Mouse (Mus musculus) kidney, postnatal 4 days (tissue): ENCODE results near the gene Smarcc2.
"Not testable (repeated sequence)": the region's sequence is repeated elsewhere in the genome, so short reads cannot be mapped to it uniquely, and the experiment has no call there.

Source experiments
- DNase-seq, 2 experiments: peaks; one replicate each; pipeline ENCODE4 v3.0.0; 2021; ENCODE audit warnings: mixed read lengths in 2 of 2

The Smarcc2 gene

GRCm38 (mm10) chr10:128442718-128443117 lies 16.3 kb upstream of the Smarcc2 start:
- no peak for DNase-seq

DNA sequence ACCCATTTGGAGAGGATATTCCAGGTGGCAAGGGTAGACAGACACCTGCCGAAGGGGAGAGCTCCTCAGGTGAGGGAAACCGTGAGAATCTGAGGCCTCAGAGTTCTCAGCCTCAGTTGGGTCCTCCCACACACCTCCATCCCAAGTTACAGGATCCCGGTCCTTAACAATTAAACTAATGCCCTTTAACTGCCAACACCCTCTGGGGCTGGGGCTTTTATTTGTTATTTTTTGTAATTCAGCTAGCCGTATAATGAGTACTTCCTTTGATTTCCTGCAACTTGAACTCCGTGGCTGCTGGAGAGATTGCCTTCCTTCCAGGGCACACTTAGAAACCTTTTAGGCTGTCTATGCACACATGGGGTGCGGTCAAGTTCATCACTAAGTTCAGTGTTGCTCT lies 14.7 kb upstream of the Smarcc2 start:
- no peak for DNase-seq

DNA sequence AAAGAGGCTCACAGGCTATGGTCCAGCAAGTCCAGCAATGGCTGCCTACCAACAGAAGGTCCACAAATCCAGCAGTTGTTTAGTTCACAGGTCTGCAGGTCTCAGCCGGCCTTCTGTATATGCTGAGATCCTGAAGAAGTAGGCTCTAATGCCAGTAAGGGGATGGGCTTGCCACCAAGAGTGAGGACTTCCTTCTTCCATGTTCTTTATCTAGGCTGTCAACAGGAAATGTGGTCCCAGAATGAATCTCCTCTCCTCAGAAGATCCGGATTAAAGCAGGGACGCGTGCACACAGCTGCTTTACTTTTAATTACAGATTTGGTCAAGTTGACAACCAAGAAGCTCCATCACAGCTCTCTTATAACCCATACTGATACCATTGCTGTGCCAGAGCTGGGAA lies 13.6 kb upstream of the Smarcc2 start:
- DNase-seq = peak in 1 of 2 experiments; percentile 8

- DNase-seq = no peak
Observed at GRCm38 (mm10) chr10:128451014-128451413, 8.0 kb upstream of the Smarcc2 start.

DNA sequence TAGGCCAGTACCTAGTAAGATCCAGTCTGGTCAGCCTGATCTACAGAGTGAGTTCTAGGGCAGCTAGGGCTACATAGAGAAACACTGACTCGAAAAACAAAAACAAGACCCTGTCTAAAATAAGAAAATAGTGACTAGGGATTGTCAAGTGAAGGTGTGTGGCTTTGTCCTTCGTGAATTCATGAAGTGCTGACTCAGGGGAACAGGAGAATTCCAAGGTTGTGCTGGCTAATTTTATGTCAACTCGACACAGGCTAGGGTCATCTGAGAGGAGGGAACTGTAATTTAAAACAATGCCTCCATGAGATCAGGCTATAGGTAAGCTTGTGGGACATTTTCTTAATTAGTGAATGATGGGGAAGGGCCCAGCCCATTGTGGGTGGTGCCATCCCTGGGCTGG lies 4.6 kb upstream of the Smarcc2 start:
- no peak for DNase-seq

- DNase-seq = peak; percentile 77 to 83
Observed at GRCm38 (mm10) chr10:128455280-128455679, 3.8 kb upstream of the Smarcc2 start.

- peak in 1 of 2 experiments; percentile 21 for DNase-seq
Observed at GRCm38 (mm10) chr10:128457676-128458075, 1.4 kb upstream of the Smarcc2 start.

DNA sequence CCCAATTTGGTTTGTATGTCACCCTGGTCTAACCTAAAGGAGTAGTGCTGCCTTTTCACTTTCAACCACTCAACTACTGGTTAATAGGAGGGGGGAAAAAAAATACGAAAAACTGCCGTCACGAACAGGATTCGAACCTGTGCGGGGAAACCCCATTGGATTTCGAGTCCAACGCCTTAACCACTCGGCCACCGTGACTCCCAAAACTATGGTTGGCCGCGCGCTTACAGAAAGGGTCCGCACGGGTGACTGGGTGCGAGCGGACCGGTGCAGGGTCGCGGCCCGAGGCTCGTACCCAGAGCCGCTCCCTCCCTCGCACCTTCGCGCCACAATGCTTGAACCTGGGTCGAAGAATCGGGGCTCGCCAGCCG lies 715 bp upstream of the Smarcc2 start:
- DNase-seq = peak; percentile 94 to 95

- peak in 1 of 2 experiments; percentile 44 for DNase-seq
Observed at GRCm38 (mm10) chr10:128459409-128460269, 591 bp downstream of the Smarcc2 start.

- peak in 1 of 2 experiments; percentile 12 for DNase-seq
Observed at GRCm38 (mm10) chr10:128460270-128460630, 1.2 kb downstream of the Smarcc2 start.

GRCm38 (mm10) chr10:128474366-128474765 lies 15.3 kb downstream of the Smarcc2 start:
- DNase-seq = no peak

DNA sequence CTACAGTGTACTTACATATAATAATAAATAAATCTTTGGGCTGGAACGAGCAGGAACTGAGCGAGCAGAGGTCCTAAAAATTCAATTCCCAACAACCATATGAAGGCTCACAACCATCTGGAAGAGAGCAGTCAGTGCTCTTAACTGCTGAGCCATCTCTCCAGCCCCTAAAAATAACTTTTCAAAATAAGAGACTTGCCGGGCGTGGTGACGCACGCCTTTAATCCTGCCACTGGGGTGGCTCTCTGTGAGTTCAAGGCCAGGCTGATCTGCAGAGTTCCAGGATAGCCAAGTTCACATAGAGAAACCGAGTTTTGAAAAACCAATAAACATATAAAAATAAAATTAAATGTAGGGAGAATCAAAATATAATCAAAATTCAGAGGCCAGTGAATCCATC lies 27.3 kb downstream of the Smarcc2 start:
- no peak for DNase-seq

DNA sequence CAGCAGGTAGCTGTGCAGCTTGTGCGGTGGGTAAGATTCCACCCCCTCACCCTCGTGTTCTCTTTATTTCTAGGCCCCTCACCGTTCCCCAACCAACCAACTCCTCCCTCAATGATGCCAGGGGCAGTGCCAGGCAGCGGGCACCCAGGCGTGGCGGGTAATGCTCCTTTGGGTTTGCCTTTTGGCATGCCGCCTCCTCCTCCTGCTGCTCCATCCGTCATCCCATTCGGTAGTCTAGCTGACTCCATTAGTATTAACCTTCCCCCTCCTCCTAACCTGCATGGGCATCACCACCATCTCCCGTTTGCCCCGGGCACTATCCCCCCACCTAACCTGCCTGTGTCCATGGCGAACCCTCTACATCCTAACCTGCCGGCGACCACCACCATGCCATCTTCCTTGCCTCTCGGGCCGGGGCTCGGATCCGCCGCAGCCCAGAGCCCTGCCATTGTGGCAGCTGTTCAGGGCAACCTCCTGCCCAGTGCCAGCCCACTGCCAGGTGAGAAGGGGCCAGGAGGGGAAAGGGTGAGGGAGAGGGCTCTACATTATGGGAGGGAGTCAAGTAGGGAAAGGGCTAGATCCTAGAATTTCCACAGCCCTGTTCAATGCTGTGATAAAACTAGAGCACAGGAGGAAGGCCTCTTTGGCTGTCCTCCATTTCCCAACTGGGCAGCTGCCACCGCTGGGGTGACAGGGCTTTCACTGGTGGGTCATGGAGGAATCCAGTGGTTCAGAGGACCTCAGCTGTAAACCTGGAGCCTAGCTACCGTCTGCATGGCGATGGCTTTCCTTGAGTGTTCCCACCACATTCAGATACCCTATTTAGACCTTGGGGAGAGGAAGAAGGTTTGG lies 29.0 kb downstream of the Smarcc2 start:
- no peak for DNase-seq

DNA sequence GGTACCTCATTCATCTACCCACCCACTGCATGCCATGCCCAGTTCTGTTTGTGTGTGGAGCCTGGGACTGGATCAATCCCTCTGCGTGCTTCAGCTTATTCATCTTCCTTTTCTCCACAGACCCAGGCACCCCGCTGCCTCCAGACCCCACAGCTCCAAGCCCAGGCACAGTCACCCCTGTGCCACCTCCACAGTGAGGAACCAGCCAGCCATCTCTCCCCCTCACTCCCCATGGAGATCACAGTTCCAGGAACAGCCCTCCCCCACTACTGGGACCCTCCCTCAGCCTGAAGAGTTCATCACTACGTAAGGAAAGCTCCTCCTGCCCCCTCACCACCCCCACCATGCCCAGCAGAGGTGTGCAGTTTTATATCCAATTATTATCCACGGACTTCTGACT lies 29.7 kb downstream of the Smarcc2 start:
- DNase-seq = no peak

GRCm38 (mm10) chr10:128489380-128489779 lies 30.3 kb downstream of the Smarcc2 start:
- DNase-seq = no peak

- no peak for DNase-seq
Observed at GRCm38 (mm10) chr10:128489785-128490184, 30.7 kb downstream of the Smarcc2 start.

GRCm38 (mm10) chr10:128490232-128490631 lies 31.2 kb downstream of the Smarcc2 start:
- DNase-seq = peak; percentile 25 to 39

DNA sequence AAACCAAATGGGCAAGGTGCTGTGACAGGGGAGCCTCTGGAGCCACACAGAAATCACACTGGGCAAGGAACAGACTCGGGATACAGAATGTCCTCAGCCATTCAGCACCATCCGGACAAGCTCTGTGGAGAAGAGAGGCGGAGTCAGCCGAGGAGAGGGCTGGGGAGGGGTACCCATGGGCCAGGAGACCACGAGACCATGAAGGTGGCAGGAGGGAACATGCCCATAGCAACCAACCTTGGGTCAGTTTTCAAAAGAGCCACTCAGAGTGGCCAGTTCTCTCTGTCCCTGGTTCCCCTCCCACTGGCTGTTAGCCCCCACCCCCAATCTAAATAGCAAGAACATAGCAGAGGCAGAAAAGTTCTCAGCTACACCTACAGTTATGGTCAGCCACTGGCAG lies 31.9 kb downstream of the Smarcc2 start:
- DNase-seq = no peak

GRCm38 (mm10) chr10:128491495-128491894 lies 32.4 kb downstream of the Smarcc2 start:
- DNase-seq = peak; percentile 48 to 60

- not testable (repeated sequence) for DNase-seq
Observed at GRCm38 (mm10) chr10:128492051-128492450, 33.0 kb downstream of the Smarcc2 start.

DNA sequence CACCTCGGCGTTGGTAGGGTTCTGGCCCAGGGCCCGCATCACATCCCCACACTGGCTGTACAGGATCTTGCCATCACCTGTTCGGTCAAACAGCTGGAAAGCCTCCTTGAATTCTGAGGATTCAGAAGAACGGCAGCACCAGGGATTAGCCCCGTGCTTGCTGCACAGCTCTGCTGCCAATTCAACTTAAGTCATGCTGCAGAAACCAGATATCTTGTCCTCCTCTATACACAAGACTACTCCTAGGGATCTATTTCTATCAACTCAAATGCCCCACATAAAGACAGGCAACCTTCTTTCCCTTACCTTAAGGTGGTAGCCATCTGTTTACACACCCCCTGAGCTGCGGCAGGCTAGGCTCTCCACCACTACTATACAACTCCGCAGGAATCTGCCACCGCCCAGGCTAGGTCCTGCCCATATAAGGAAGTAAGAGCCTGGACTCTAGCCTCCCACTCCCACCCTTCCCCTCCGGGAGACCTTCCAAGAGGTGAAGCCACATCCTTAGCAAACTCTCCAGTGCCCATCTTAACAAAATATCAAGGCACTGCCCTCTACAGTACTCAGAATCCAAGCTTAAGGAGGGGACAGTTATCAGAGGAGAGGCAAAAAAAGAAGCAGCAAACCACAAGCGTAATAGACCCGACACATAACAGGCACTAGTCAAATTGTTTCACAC lies 33.7 kb downstream of the Smarcc2 start:
- peak; percentile 70 to 83 for DNase-seq

GRCm38 (mm10) chr10:128493319-128493694 lies 34.3 kb downstream of the Smarcc2 start:
- DNase-seq = no peak
